Mouse (Mus musculus) layer of hippocampus, postnatal 10 days (tissue): ENCODE measurements around the gene Ctu2. TPM values are rescaled to one million over a fixed set of nuclear protein-coding genes. Genes with fewer than 3 reads are reported as not detected.
A peak's percentile ranks its signal among the peaks of the same experiment; 100 is the strongest.

Source experiments
- DNase-seq, 2 experiments: peaks; one replicate each; pipeline ENCODE4 v3.0.0; 2021; ENCODE audit warnings: low spot score in 2 of 2
- long read RNA-seq: library from polyadenylated mRNA; stranded (forward); transcript quantifications from one replicate; pipeline ENCODE4 v2.0.0, GENCODE M21; 2023
- total RNA-seq, 2 experiments: library from RNA; stranded (reverse); gene quantifications; 2 replicates each; pipeline ENCODE4 v1.2.3; 2021

The Ctu2 gene
- total RNA-seq: 10 to 100 TPM; 35.1 to 36.0 TPM
- long read RNA-seq, transcript Ctu2-201 (15 exons, 3,066 nt): major isoform, 19 of 32 reads
- long read RNA-seq, partial matches to known transcripts: 5 of 32 reads
- long read RNA-seq, other reads (novel, unspliced or antisense): 8 of 32 reads

DNA sequence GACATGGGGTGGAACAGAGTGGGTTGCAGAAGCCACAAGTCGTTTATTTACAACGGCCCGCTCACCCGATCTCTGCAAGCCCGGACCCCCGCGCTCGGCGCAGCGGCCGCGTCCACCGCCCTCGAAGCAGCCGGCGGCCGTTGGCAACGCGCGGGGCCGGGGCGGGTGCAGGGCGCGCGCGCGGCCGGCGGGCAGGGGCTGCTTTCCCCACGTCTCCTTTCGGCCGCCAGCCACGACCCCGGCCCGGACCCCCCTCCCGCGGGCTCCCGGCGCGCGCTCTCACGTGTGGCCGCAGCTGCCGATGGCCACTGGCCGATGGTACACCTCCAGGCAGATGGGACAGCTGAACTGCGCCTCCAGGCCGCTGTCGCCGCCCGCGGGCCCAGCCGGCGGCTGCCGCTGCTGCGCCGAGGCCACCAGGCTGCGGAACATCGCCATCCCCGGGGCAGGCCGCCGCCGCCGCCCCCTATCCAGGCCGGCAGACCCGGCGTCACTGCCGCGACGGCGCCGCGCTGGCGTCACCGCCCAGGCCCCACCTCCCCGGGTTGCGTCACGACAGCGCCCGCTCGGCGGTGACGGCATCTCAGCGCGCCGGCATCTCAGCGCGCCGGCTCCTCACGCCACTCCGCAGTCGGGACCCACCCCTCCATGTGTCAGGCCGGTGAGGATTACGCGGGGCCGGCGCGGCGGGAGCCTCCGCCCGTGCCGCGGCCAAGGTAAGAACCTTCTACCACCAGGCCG, at the start of gene Ctu2, which contains the start of gene Rnf166:
Gene Ctu2 (plus strand): TSS at position 564 of the 741 bp plus-strand sequence.
Gene Rnf166 (minus strand): TSS at position 485 of the 741 bp plus-strand sequence.
- peak; percentile 94 to 97 for DNase-seq

GRCm38 (mm10) chr8:122426145-122426544, 49.8 kb upstream of the Ctu2 start:
- no peak for DNase-seq

- no peak for DNase-seq
Observed at GRCm38 (mm10) chr8:122427607-122428006, 48.3 kb upstream of the Ctu2 start.

DNA sequence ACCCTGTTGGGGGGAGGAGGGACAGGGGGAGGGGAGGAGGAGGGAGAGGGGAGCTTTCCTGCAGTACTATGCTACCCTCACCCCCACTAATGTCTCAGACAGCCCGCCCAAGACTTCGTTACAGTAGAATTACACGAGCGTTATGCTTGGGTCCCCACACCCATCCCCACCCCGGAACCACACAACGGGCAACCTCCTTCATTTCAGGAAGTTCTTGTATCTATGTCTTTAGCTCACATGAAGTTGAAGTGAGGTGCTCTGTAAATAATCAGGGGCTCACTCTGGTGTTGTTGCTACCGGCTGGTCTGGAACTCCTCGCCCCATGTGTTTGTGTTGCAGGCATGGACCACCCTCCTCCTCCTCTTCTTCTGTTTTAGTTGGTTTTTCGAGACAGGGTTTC, 47.8 kb upstream of the Ctu2 start:
- DNase-seq: no peak

GRCm38 (mm10) chr8:122430058-122430636, 45.8 kb upstream of the Ctu2 start:
- DNase-seq: no peak

- DNase-seq: no peak
Observed at GRCm38 (mm10) chr8:122430646-122431045, 45.3 kb upstream of the Ctu2 start.

GRCm38 (mm10) chr8:122431694-122432442, 44.1 kb upstream of the Ctu2 start:
- DNase-seq: no peak

GRCm38 (mm10) chr8:122432443-122433268, 43.3 kb upstream of the Ctu2 start, which contains the start of gene Cyba:
Gene Cyba (minus strand): TSS chr8:122432930.
- peak in 1 of 2 experiments; percentile 46 for DNase-seq

GRCm38 (mm10) chr8:122433269-122433905, 42.6 kb upstream of the Ctu2 start:
- no peak for DNase-seq

DNA sequence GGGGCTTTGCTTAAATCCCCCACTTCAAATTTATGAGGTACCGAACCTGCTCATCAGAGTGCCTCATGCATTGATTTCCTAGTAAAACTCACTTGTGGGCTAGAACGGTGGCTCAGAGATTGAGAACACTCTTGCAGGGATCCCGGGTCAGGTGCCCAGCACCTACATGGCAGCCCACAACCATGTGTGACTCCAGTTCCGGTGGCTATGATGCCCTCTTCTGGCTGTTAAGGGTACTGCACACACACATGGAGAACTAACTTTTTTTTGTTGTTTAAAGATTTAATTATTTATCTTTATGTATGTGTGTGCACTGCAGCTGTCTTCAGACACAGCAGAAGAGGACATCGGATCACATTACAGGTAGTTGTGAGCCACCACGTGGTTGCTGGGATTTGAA, 40.6 kb upstream of the Ctu2 start:
- DNase-seq: no peak

DNA sequence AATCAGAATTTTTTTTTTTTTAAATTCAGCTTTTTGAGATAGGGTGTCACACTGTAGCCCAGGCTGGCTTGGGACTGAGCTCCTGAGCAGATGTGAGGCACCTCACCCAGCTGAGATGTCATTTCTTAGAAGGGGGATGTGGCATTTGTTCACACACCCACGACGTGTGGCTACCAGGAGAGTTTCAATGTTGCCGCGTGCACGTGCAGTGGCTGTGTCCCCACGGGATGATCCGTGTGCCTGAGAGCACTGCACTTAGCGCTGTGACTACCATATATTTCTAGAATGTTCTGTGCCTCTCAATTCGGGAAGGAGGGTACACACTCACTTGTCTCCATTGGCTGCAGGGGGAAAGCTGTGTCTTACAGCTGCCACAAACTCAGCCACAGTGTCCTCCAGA, 39.8 kb upstream of the Ctu2 start:
- no peak for DNase-seq

- no peak for DNase-seq
Observed at GRCm38 (mm10) chr8:122436586-122437125, 39.3 kb upstream of the Ctu2 start.

DNA sequence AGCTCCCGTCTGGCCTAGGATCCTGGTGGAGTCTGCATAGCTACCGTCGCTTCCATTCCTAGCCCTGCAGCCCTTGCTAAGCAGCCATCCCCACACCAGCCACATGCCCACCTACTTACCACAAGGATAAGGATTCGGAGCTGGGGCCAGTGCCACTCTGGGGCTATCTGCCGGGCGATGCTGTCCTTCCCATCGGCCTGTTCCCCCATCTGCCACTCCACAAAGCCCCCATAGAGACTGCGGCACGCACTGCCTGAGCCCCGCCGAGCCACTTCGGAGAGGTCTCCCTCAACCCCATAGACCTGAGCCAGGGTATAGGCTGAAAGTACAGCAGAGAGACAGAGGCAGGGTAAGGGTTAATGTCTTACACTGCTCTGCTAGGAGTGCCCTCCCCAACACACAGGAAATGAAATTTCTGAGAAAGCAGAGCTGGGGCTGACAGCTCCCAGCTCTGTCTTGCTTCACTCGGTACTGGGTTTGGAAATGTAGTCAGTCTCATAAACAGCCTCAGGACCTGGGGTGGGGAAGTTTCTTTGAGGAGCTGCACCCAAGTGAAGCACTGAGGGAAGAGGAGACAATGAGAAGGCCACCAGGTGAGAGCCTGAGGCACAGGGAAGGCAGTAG, 38.1 kb upstream of the Ctu2 start:
- DNase-seq: no peak

DNA sequence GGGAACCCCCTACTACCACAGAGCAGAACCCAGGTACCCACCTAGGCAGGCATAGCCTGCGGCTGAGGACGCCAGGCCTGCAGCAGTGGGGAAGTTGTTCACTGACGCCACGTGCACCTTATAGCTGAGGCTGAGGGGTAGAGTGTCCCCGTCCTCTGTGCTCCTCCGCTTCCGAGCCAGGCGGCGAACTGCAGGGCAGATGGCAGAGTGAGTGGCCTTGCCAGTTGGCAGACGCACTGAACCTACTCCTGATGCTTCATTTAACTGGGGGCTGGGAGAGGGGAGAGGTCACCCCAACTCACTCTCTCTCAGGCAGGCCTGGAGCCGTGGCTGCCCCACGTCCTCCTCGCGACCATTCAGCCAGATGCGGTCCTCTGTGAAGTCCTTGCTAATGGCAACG, 36.6 kb upstream of the Ctu2 start:
- DNase-seq: no peak

DNA sequence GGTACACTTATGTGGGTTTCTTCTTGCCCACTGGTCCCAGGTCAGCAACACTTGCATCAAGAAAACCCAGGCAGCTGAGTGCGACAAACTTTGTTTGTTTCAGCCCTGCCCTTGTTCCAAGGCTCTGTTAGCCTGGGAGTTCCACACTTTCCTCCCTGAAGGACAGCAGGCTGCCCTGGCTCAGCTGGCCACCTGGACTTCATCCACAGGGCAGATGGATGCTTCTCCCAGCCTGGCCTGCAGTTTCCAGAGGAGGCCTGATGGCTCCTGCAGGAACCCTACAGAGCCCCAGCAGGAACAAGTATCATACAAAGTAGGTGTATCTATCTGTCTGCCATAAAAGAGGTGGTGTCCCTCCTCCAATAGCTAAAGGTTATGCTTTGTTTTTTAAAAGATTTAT, 34.6 kb upstream of the Ctu2 start:
- no peak for DNase-seq

DNA sequence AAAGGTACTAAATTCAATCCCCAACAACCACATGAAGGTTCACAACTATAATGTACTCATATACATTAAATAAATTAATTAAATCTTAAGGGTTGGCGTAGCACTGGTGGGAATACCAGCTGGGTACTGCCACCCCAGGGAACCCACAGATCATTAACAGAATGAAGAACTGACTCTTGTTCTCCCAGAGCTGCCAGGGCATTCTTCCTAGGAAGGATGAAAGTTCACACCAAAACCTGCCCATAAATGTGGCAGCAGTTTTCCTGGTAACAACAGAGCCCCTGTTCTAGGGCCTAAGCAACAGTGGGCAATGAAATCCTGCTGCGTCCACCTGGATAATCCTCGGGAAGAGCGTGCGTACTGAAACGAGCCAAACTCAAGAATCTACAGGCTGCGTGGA, 33.6 kb upstream of the Ctu2 start:
- DNase-seq: no peak

DNA sequence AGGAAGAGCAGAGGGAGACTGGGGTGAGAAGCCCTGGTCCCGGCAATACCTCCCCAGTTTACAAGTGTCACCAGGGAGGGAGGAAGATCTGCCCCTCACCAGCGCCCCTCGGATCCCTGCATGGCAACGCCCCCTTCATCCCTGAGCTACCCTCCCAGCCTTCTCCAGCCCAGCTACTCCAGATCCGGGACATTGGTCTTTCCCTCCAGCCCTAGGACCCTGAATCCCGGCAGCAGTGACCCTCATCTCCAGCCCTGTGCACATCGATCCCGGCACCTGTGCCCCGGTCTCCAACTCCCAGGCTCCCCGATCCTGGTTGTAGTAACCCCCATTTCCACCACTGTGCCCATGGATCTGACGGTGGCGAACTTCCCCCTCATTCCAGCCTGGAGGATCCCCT, 33.2 kb upstream of the Ctu2 start:
- DNase-seq: peak in 1 of 2 experiments; percentile 36

- DNase-seq: peak; percentile 98 to 99
Observed at GRCm38 (mm10) chr8:122443262-122444006, 32.5 kb upstream of the Ctu2 start, which contains the start of gene Mvd. Gene Mvd (minus strand): TSS chr8:122443422.
